Mouse (Mus musculus) megakaryocyte, embryonic 14.5 days (primary cell): ENCODE measurements around the gene Il24.

Experiments used
- FLI1 ChIP-seq: IDR thresholded peaks from 2 replicates; pipeline ENCODE4 v1.6.1; 2012; ENCODE audit warnings: low read length, inconsistent platforms, mixed read lengths
- GATA1 ChIP-seq: IDR thresholded peaks from 3 replicates; pipeline ENCODE4 v1.6.1; 2012; ENCODE audit warnings: mixed read lengths, low read length, inconsistent platforms, borderline replicate concordance

GRCm38 (mm10) chr1:130879927-130880326, 7.3 kb downstream of the Il24 start:
- TF ChIP-seq GATA1, result no peak
- no peak for TF ChIP-seq FLI1
